Mouse (Mus musculus) lung, embryonic 16.5 days (tissue): Measurements from ENCODE around the gene Odf2l. TPM values are rescaled to one million over a fixed set of nuclear protein-coding genes. Genes with fewer than 3 reads are reported as not detected.

Source experiments
- ATAC-seq: fragments of 200-750 bp; cut with Nextera tagmentation; 2 replicates; pipeline ENCODE4 v1.8.0; 2017; ENCODE audit warnings: low read depth, mild to moderate bottlenecking, moderate library complexity
- H3K27ac ChIP-seq: fragments of 300-500 bp; sonication (generic); 2 replicates; pipeline ENCODE4 v1.5.1; 2014; ENCODE audit warnings: mild to moderate bottlenecking, control low read depth, low read length
- H3K27me3 ChIP-seq: fragments of 300-500 bp; sonication (generic); 2 replicates; pipeline ENCODE4 v1.6.1; 2014; ENCODE audit warnings: low read depth, low read length, mixed read lengths; ENCODE audit not compliant: control insufficient read depth, insufficient read depth
- H3K36me3 ChIP-seq: fragments of 300-500 bp; sonication (generic); 2 replicates; pipeline ENCODE4 v1.6.1; 2014; ENCODE audit warnings: low read length; ENCODE audit not compliant: control insufficient read depth, insufficient read depth
- H3K4me1 ChIP-seq: fragments of 300-500 bp; sonication (generic); replicated peaks from 2 replicates; pipeline ENCODE4 v1.6.1; 2014; ENCODE audit warnings: low read length, mixed read lengths; ENCODE audit not compliant: control insufficient read depth, insufficient read depth
- H3K4me2 ChIP-seq: fragments of 300-500 bp; sonication (generic); 2 replicates; pipeline ENCODE4 v1.6.1; 2014; ENCODE audit warnings: low read depth, low read length, control low read depth
- H3K4me3 ChIP-seq: fragments of 300-500 bp; sonication (generic); 2 replicates; pipeline ENCODE4 v1.5.1; 2014; ENCODE audit warnings: mild to moderate bottlenecking, low read length, control low read depth
- H3K9ac ChIP-seq: fragments of 300-500 bp; sonication (generic); 2 replicates; pipeline ENCODE4 v1.6.1; 2014; ENCODE audit warnings: low read length, control low read depth
- H3K9me3 ChIP-seq: fragments of 300-500 bp; sonication (generic); 2 replicates; pipeline ENCODE4 v1.6.1; 2016; ENCODE audit warnings: low read length; ENCODE audit not compliant: control insufficient read depth
- WGBS: fragments of 180-500 bp; shearing (Covaris S2); extraction: QIAGEN DNeasy Blood & Tissue Kit; methylation state at CpG from one replicate; pipeline ENCODE4 v1.1.7; 2014; 5-methylcytosine and 5-hydroxymethylcytosine counted together
- polyA plus RNA-seq: library from polyadenylated mRNA; unstranded; fragments of >200 nt; fragmentation: Nextera tagmentation; extraction: Ambion mirVana; gene quantifications from 2 replicates; pipeline ENCODE4 v1.2.1, GENCODE M21; 2015

The Odf2l gene
- polyA plus RNA-seq, 1 experiment from 2014 or later: 16.0 TPM

DNA sequence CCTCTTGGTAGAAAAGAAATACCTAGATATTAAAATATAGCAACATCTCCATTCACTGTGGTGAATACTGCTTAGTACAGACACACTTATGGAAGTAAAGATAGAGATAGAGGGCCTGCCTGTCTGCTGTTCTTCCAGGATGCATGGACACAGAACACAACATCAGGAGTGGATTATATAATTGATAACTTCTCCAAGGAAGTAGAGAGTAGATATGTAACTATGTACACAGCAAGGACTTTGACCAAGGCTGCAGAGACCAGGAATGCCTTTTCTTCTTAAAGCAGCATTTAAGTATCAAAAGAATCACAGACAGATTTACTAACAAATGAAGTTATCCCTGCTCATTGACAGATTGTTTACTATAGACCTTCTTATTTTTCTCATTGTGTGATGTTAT, 66.3 kb downstream of the Odf2l start:
- H3K27me3 ChIP-seq: no peaks in the 10 kb centered on the region
- H3K9me3 ChIP-seq: no peaks in the 10 kb centered on the region
- no peaks in the 10 kb centered on the region for H3K36me3 ChIP-seq
- H3K27ac ChIP-seq: no peak overlapping the region
- no peak overlapping the region for H3K4me2 ChIP-seq
- no peaks in the 10 kb centered on the region for H3K4me1 ChIP-seq
- H3K9ac ChIP-seq: no peak overlapping the region
- H3K4me3 ChIP-seq: no peak overlapping the region
- ATAC-seq: no peak

DNA sequence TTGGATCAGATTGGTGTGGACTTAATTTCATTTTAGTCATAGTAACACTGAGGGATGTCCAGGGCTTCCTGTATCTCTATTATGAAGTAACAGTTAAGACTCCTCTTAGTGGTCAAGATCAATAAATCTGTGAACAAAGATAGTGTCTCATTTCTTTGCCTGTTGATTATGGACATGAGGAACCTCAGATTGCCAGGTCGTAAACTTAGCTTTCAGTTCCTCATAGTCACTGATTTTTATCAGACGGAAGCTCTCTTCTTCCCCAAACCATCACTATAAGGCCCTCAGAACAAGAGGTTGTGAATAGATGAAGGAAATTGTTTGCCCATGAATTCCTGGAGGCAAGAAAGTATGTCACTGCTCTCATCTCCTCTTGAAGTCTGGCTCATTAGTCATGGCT, 73.6 kb downstream of the Odf2l start:
- Histone ChIP-seq H3K27ac (no peak overlapping the region), H3K36me3 (no peaks in the 10 kb centered on the region), H3K9ac (no peak overlapping the region), H3K9me3 (no peaks in the 10 kb centered on the region), H3K27me3 (no peaks in the 10 kb centered on the region), H3K4me2 (no peak overlapping the region), H3K4me1 (no peaks in the 10 kb centered on the region), H3K4me3 (no peak overlapping the region)
- 92% methylated on average over 2 of the region's 2 CpGs for WGBS
- no peak for ATAC-seq

- no peaks in the 10 kb centered on the region for H3K9me3 ChIP-seq
- no peaks in the 10 kb centered on the region for H3K36me3 ChIP-seq
- H3K4me3 ChIP-seq: no peak overlapping the region
- no peak for ATAC-seq
- H3K27me3 ChIP-seq: no peaks in the 10 kb centered on the region
- H3K9ac ChIP-seq: no peak overlapping the region
- WGBS: 54% methylated on average over 8 of the region's 8 CpGs
- H3K27ac ChIP-seq: no peak overlapping the region
- H3K4me1 ChIP-seq: no peaks in the 10 kb centered on the region
- H3K4me2 ChIP-seq: no peak overlapping the region
Observed at GRCm38 (mm10) chr3:145195240-145195923, 77.0 kb downstream of the Odf2l start.

GRCm38 (mm10) chr3:145198050-145198449, 79.7 kb downstream of the Odf2l start:
- H3K36me3 ChIP-seq: no peaks in the 10 kb centered on the region
- no peak overlapping the region for H3K9ac ChIP-seq
- H3K4me1 ChIP-seq: no peaks in the 10 kb centered on the region
- H3K27me3 ChIP-seq: no peaks in the 10 kb centered on the region
- H3K9me3 ChIP-seq: no peaks in the 10 kb centered on the region
- no peak overlapping the region for H3K27ac ChIP-seq
- 80% methylated on average over 2 of the region's 2 CpGs for WGBS
- H3K4me3 ChIP-seq: no peak overlapping the region
- no peak overlapping the region for H3K4me2 ChIP-seq
- no peak for ATAC-seq

Other genes with a start within 250 kb of the Odf2l start
- gene Clca4b, start 186.1 kb upstream of the Odf2l start, polyA plus RNA-seq: 0.40 TPM in 1 of 2 replicates, not detected in the other
- gene Clca4a, start 143.5 kb upstream of the Odf2l start, polyA plus RNA-seq: 0.09 TPM in 1 of 2 replicates, not detected in the other
- 0.13 TPM in 1 of 2 replicates, not detected in the other for gene Clca1, start 85.8 kb upstream of the Odf2l start, polyA plus RNA-seq
- gene Clca2, start 19.1 kb upstream of the Odf2l start, polyA plus RNA-seq: 0.14 and 0.33 TPM in 2 replicates
- gene Col24a1, start 173.9 kb downstream of the Odf2l start, polyA plus RNA-seq: 2.1 and 2.4 TPM in 2 replicates